Mouse (Mus musculus) limb, embryonic 13.5 days (tissue): ENCODE measurements around the gene Lrpprc. TPM values are rescaled to one million over a fixed set of nuclear protein-coding genes. Genes with fewer than 3 reads are reported as not detected.

ENCODE experiments used
- ATAC-seq: fragments of 200-750 bp; cut with Nextera tagmentation; 2 replicates; pipeline ENCODE4 v1.8.0; 2017; ENCODE audit warnings: low read depth, moderate number of reproducible peaks, moderate TSS enrichment; ENCODE audit not compliant: low FRiP score
- H3K27ac ChIP-seq: fragments of 300-500 bp; sonication (generic); 2 replicates; pipeline ENCODE4 v1.5.1; 2015; ENCODE audit warnings: inconsistent platforms, mild to moderate bottlenecking, moderate library complexity
- H3K27me3 ChIP-seq: fragments of 300-500 bp; sonication (generic); 2 replicates; pipeline ENCODE4 v1.6.1; 2015; ENCODE audit warnings: mild to moderate bottlenecking, inconsistent platforms
- H3K36me3 ChIP-seq: fragments of 300-500 bp; sonication (generic); 2 replicates; pipeline ENCODE4 v1.6.1; 2015; ENCODE audit warnings: inconsistent platforms, mild to moderate bottlenecking, moderate library complexity
- H3K4me1 ChIP-seq: fragments of 300-500 bp; sonication (generic); 2 replicates; pipeline ENCODE4 v1.6.1; 2015; ENCODE audit warnings: inconsistent platforms
- H3K4me2 ChIP-seq: fragments of 300-500 bp; sonication (generic); replicated peaks from 2 replicates; pipeline ENCODE4 v1.6.1; 2015; ENCODE audit warnings: inconsistent platforms, mild to moderate bottlenecking, moderate library complexity
- H3K4me3 ChIP-seq: fragments of 300-500 bp; sonication (generic); 2 replicates; pipeline ENCODE4 v1.5.1; 2015; ENCODE audit warnings: moderate library complexity, mild to moderate bottlenecking, inconsistent platforms
- H3K9ac ChIP-seq: fragments of 300-500 bp; sonication (generic); 2 replicates; pipeline ENCODE4 v1.6.1; 2015; ENCODE audit warnings: mild to moderate bottlenecking, inconsistent platforms
- H3K9me3 ChIP-seq: fragments of 300-500 bp; sonication (generic); 2 replicates; pipeline ENCODE4 v1.6.1; 2016; ENCODE audit warnings: inconsistent platforms
- WGBS: fragments of 180-500 bp; shearing (Covaris S2); methylation state at CpG from one replicate; pipeline ENCODE4 v1.1.7; 2015; 5-methylcytosine and 5-hydroxymethylcytosine counted together
- polyA plus RNA-seq: library from polyadenylated mRNA; unstranded; fragments of >200 nt; fragmentation: Nextera tagmentation; extraction: Ambion mirVana; gene quantifications from 2 replicates; pipeline ENCODE4 v1.2.1, GENCODE M21; 2015

The Lrpprc gene
- polyA plus RNA-seq, 1 experiment from 2014 or later, result 45.5 TPM

DNA sequence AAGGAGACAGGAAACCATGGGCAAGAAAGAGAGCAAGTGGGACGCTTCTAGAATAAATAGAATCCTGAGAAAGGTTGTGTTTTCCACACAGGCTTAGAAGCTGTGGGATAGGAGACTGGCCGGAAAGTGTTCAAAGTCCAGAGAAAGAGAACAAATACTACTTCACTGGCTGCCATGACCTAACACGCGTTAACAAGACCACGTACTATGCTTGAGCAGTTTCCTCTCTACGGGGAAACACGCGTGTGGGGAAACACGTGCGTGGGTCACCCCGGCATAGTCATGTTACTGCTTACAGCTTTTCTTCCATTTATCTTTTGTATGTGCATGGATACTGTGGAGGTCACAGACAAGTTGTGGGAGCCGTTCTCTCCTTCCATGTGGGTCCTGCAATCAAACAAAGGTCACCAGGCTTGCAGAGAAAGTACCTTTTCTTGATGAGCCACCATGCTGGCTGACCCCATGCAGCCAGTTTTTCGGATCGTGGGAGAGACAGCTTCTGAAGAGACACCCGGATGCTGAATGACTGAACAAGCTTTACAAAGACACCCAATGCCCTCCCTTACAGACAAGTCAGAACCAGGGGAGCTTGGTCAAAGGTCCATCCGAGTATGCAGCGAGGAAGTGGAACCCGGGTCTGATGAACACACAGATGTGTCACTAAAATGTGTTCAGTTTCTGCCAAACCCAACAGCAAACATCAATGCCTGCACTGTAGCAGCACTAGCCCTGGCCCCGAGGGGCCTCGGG lies 2.0 kb downstream of the Lrpprc start:
- ATAC-seq, result no peak

GRCm38 (mm10) chr17:84787477-84787876 lies 3.1 kb downstream of the Lrpprc start:
- 83% methylated on average over 11 of the region's 11 CpGs for WGBS
- peaks cover 23% of the 10 kb centered on the region for H3K4me1 ChIP-seq
- no peak overlapping the region for H3K4me3 ChIP-seq
- peaks cover 16% of the 10 kb centered on the region for H3K36me3 ChIP-seq
- H3K27me3 ChIP-seq, result no peaks in the 10 kb centered on the region
- H3K4me2 ChIP-seq, result no peak overlapping the region
- H3K9ac ChIP-seq, result no peak overlapping the region
- no peak for ATAC-seq
- H3K27ac ChIP-seq, result no peak overlapping the region
- H3K9me3 ChIP-seq, result no peaks in the 10 kb centered on the region

More for the DNA sequence above, 2.0 kb downstream of the Lrpprc start:
- Histone ChIP-seq H3K27me3 (no peaks in the 10 kb centered on the region), H3K9me3 (no peaks in the 10 kb centered on the region), H3K36me3 (0 out of 2 replicates have a peak, but pooled peaks cover 9% of the 10 kb centered on the region), H3K9ac (no peak overlapping the region; the same call in 1 of the 2 replicates), H3K4me1 (peaks cover 23% of the 10 kb centered on the region), H3K27ac (no peak overlapping the region), H3K4me3 (peak overlapping the region; percentile 100; the same call in 1 of the 2 replicates), H3K4me2 (peak overlapping the region; percentile 98)
- WGBS, result 91% methylated on average over 20 of the region's 20 CpGs

- Histone ChIP-seq H3K9me3 (no peaks in the 10 kb centered on the region), H3K27me3 (no peaks in the 10 kb centered on the region), H3K4me3 (no peak overlapping the region), H3K4me2 (no peak overlapping the region), H3K36me3 (peaks cover 21% of the 10 kb centered on the region), H3K4me1 (peaks cover 20% of the 10 kb centered on the region), H3K27ac (no peak overlapping the region), H3K9ac (no peak overlapping the region)
- ATAC-seq, result no peak
- 90% methylated on average over 8 of the region's 8 CpGs for WGBS
These were observed 3.7 kb downstream of the Lrpprc start for GRCm38 (mm10) chr17:84786911-84787310.

- H3K27ac ChIP-seq, result no peak overlapping the region
- H3K27me3 ChIP-seq, result no peaks in the 10 kb centered on the region
- no peak overlapping the region for H3K4me2 ChIP-seq
- no peaks in the 10 kb centered on the region for H3K9me3 ChIP-seq
- WGBS, result 80% methylated on average over 5 of the region's 5 CpGs
- no peak for ATAC-seq
- H3K9ac ChIP-seq, result no peak overlapping the region
- H3K4me3 ChIP-seq, result no peak overlapping the region
- peaks cover 12% of the 10 kb centered on the region for H3K4me1 ChIP-seq
- H3K36me3 ChIP-seq, result peaks cover 25% of the 10 kb centered on the region
These were observed 5.4 kb downstream of the Lrpprc start for GRCm38 (mm10) chr17:84785176-84785575.

GRCm38 (mm10) chr17:84783491-84783890 lies 7.1 kb downstream of the Lrpprc start:
- no peaks in the 10 kb centered on the region for H3K4me1 ChIP-seq

DNA sequence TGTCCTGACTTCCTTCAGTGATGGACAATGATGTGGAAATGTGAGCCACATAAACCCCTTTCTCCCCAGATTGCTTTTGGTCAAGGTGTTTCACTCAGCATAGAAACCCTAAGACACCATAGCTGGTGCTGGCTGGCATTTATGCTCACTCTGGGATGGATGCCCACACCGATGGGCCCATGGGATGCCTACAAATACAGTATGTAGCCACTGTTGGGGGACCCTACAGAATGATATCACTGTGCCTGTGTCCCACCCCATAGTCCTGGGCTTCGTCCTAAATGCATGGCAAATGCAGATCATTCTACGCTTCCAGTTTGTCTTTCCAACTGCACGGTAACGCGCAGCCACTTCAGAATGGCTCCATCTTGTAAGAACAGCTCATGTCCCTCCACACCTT lies 10.3 kb downstream of the Lrpprc start:
- H3K9ac ChIP-seq, result no peak overlapping the region
- H3K27me3 ChIP-seq, result no peaks in the 10 kb centered on the region
- no peak overlapping the region for H3K4me3 ChIP-seq
- no peaks in the 10 kb centered on the region for H3K9me3 ChIP-seq
- no peak overlapping the region for H3K4me2 ChIP-seq
- H3K27ac ChIP-seq, result no peak overlapping the region
- peaks cover 29% of the 10 kb centered on the region for H3K36me3 ChIP-seq
- WGBS, result 98% methylated on average over 6 of the region's 6 CpGs
- ATAC-seq, result no peak
- H3K4me1 ChIP-seq, result no peaks in the 10 kb centered on the region

More at GRCm38 (mm10) chr17:84783491-84783890, 7.1 kb downstream of the Lrpprc start:
- Histone ChIP-seq H3K36me3 (peaks cover 25% of the 10 kb centered on the region), H3K27me3 (no peaks in the 10 kb centered on the region), H3K9me3 (no peaks in the 10 kb centered on the region), H3K9ac (no peak overlapping the region), H3K4me2 (no peak overlapping the region), H3K4me3 (no peak overlapping the region), H3K27ac (no peak overlapping the region)
- ATAC-seq, result no peak
- 89% methylated on average over 5 of the region's 5 CpGs for WGBS

GRCm38 (mm10) chr17:84778477-84778978 lies 12.1 kb downstream of the Lrpprc start:
- no peak overlapping the region for H3K27ac ChIP-seq
- WGBS, result 81% methylated on average over 7 of the region's 7 CpGs
- H3K4me3 ChIP-seq, result no peak overlapping the region
- H3K27me3 ChIP-seq, result no peaks in the 10 kb centered on the region
- no peak overlapping the region for H3K9ac ChIP-seq
- no peak for ATAC-seq
- no peak overlapping the region for H3K4me2 ChIP-seq
- H3K9me3 ChIP-seq, result no peaks in the 10 kb centered on the region
- no peaks in the 10 kb centered on the region for H3K4me1 ChIP-seq
- H3K36me3 ChIP-seq, result peaks cover 39% of the 10 kb centered on the region

- Histone ChIP-seq H3K36me3 (peaks cover 30% of the 10 kb centered on the region), H3K4me3 (no peak overlapping the region), H3K27ac (no peak overlapping the region), H3K9me3 (no peaks in the 10 kb centered on the region), H3K27me3 (no peaks in the 10 kb centered on the region), H3K4me2 (no peak overlapping the region), H3K9ac (no peak overlapping the region), H3K4me1 (no peaks in the 10 kb centered on the region)
- no peak for ATAC-seq
- 89% methylated on average over 16 of the region's 16 CpGs for WGBS
These were observed 14.1 kb downstream of the Lrpprc start for GRCm38 (mm10) chr17:84776362-84777000.

DNA sequence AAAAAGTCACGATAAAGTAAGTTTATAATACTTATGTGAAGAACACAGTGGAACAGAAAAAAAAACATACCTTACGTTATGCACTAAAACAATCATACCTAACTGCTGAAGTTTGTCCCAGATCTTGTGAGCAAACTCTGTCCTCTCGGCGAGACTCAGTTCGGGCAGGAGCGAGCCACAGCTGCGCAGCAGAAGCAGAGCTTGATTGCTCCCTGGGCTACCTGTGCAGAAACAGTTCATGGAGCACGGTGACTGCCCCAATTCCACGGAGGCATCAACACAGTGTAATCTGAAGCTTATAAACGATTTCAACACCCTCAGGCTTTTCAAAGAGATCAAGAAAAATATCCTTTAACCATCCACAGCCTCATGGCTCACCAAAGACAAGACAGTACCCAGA lies 15.3 kb downstream of the Lrpprc start:
- Histone ChIP-seq H3K27me3 (no peaks in the 10 kb centered on the region), H3K36me3 (peaks cover 35% of the 10 kb centered on the region), H3K4me3 (no peak overlapping the region), H3K27ac (no peak overlapping the region), H3K4me2 (no peak overlapping the region), H3K4me1 (no peaks in the 10 kb centered on the region), H3K9ac (no peak overlapping the region), H3K9me3 (no peaks in the 10 kb centered on the region)
- ATAC-seq, result no peak
- 89% methylated on average over 10 of the region's 10 CpGs for WGBS

DNA sequence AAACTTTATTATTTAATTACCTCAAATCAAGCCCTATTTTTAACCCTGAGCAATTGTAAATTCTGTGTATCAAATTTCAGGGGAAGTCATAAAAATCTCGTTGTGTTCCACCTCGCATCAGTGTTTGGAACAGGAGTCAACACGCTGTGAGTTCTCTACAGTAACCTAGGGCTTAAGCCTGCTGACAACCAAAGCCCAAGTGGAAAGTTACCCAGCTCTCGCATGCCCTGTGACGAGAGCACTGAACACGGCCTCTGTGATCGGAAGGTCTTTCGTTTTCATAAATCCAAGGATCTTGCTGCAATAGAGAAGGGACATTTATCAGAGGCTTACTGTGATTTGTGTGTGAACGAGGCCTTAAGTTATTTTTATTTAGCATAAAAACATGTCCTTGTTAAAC lies 18.7 kb downstream of the Lrpprc start:
- peaks cover 61% of the 10 kb centered on the region for H3K36me3 ChIP-seq

GRCm38 (mm10) chr17:84758971-84759370 lies 31.6 kb downstream of the Lrpprc start:
- H3K4me1 ChIP-seq, result 0 out of 2 replicates have a peak, but pooled peaks cover 6% of the 10 kb centered on the region
- no peak for ATAC-seq
- 83% methylated on average over 8 of the region's 8 CpGs for WGBS

More for the DNA sequence above, 18.7 kb downstream of the Lrpprc start:
- Histone ChIP-seq H3K9ac (no peak overlapping the region), H3K27me3 (no peaks in the 10 kb centered on the region), H3K27ac (no peak overlapping the region), H3K4me2 (no peak overlapping the region), H3K4me1 (no peaks in the 10 kb centered on the region), H3K9me3 (no peaks in the 10 kb centered on the region), H3K4me3 (no peak overlapping the region)
- 64% methylated on average over 9 of the region's 9 CpGs for WGBS
- ATAC-seq, result no peak

DNA sequence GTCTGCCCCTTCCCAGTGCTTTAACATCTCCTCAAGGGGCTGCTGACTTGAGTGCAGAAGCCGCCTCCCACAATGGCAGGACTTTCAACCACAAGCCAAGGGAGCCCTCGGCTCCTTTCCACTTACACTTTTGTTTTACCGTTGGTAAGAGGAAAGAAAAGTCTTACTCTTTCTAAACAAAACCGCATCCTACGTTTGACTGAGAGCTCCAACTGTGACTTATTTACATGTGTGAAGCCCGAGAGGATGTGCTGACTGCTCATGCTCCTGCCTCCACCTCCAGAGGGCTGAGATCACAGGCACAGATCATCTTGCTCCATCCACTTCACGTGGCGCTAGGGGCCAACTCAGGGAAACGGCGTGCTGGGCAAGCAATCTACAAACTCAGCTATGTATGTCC lies 32.2 kb downstream of the Lrpprc start:
- Histone ChIP-seq H3K9me3 (no peaks in the 10 kb centered on the region), H3K9ac (no peak overlapping the region), H3K27me3 (no peaks in the 10 kb centered on the region), H3K4me1 (0 out of 2 replicates have a peak, but pooled peaks cover 6% of the 10 kb centered on the region), H3K4me3 (no peak overlapping the region), H3K4me2 (no peak overlapping the region), H3K36me3 (peaks cover 29% of the 10 kb centered on the region), H3K27ac (no peak overlapping the region)
- 31% methylated on average over 10 of the region's 10 CpGs for WGBS
- no peak for ATAC-seq

More at GRCm38 (mm10) chr17:84758971-84759370, 31.6 kb downstream of the Lrpprc start:
- H3K27ac ChIP-seq, result no peak overlapping the region
- H3K9me3 ChIP-seq, result no peaks in the 10 kb centered on the region
- no peak overlapping the region for H3K4me3 ChIP-seq
- no peak overlapping the region for H3K4me2 ChIP-seq
- H3K27me3 ChIP-seq, result no peaks in the 10 kb centered on the region
- H3K9ac ChIP-seq, result no peak overlapping the region
- H3K36me3 ChIP-seq, result peaks cover 34% of the 10 kb centered on the region
